Mouse (Mus musculus): ENCODE results near the gene Sertad2.

GRCm38 (mm10) chr11:20642321-20642720, 99.3 kb downstream of the Sertad2 start:
- TF ChIP-seq POLR2A (IDR thresholded peaks at IDR 0.05; ENCODE audit: insufficient read length, low read depth) = no peak
- no peak for TF ChIP-seq SRF (IDR thresholded peaks at IDR 0.05; ENCODE audit: control insufficient read depth, insufficient read length, low read depth)
- no peak for TF ChIP-seq REST (IDR thresholded peaks at IDR 0.05; ENCODE audit: insufficient read depth, insufficient read length)
- TF ChIP-seq MAX (IDR thresholded peaks at IDR 0.05; ENCODE audit: low read depth) = no peak
- no peak for TF ChIP-seq POLR2AphosphoS2 (IDR thresholded peaks at IDR 0.05; ENCODE audit: insufficient read length, low read depth)
- no peak for TF ChIP-seq CEBPB (IDR thresholded peaks at IDR 0.05; ENCODE audit: insufficient read depth, poor library complexity, severe bottlenecking)
- TF ChIP-seq E2F4 (IDR thresholded peaks at IDR 0.05; ENCODE audit: insufficient read depth) = no peak
- no peak for TF ChIP-seq MYOD1 (IDR thresholded peaks at IDR 0.05; ENCODE audit: control insufficient read depth in 1 of 3, insufficient read length in 2 of 3, low read depth in 2 of 3)

Data from myocyte (in vitro differentiated cells).